Mouse (Mus musculus) neutrophil, adult 5-6 weeks (primary cell): ENCODE results near the gene Gm10188. TPM values are rescaled to one million over a fixed set of nuclear protein-coding genes. Genes with fewer than 3 reads are reported as not detected.

ENCODE experiments used
- ATAC-seq: fragments of 151-379, 151-347 bp; 2 replicates; pipeline ENCODE4 v1.8.0; 2017; ENCODE audit warnings: mild to moderate bottlenecking, moderate TSS enrichment; ENCODE audit not compliant: insufficient number of reproducible peaks, poor library complexity, low FRiP score, severe bottlenecking; ENCODE audit errors: extremely low read depth
- total RNA-seq: library from RNA; stranded (forward); fragments of 200-1000 nt; gene quantifications from 2 replicates; pipeline ENCODE4 v1.2.3, GENCODE M21; 2017

Gene Gm10188
- total RNA-seq, 1 experiment from 2014 or later = not detected

GRCm38 (mm10) chr1:132198401-132199071 is 31.0 kb downstream of the Gm10188 start:
- ATAC-seq = no peak

- no peak for ATAC-seq
These were observed 31.9 kb downstream of the Gm10188 start for GRCm38 (mm10) chr1:132197666-132198065.

GRCm38 (mm10) chr1:132196337-132196736 is 33.2 kb downstream of the Gm10188 start:
- no peak for ATAC-seq

DNA sequence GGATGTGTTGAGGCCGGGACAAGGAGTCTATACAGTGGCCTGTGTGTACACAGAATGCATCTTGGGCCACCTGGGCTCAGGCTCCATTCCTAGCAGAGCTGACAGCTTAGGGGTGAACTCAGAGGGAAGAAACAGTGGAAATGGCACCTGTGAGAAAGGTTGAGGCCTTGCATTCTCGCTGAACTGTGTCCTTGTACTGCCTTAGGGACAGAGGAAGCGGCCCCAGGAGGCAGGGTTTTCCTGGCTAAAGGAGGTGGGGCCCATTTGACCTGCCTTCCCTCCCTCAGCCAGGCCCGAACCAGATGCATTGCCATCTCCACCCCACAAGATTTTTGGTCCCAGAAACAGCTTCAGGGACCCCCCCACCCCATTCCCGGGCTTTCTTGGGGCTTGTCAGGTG is 33.9 kb downstream of the Gm10188 start:
- no peak for ATAC-seq

DNA sequence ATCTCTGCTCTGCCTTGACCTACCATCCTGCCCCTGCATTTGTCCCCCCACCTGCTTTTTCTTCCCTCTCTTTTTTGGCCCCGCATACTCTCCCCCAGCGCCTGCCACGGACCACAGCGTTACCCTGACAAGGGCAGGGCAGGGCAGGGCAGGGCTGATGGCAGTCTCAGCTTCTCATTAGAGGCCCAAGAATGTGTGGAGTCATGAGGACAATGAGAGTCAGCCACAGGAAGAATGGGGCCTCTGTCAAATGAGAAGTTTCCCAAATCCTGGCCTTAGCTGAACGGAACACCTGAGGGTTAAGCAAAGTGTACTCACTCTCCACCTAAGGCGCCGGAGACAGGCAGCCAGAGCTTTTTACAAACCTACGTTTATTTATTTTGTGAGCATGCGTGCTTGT is 34.5 kb downstream of the Gm10188 start:
- ATAC-seq = no peak

GRCm38 (mm10) chr1:132194624-132195023 is 34.9 kb downstream of the Gm10188 start:
- ATAC-seq = no peak

GRCm38 (mm10) chr1:132193806-132194205 is 35.8 kb downstream of the Gm10188 start:
- ATAC-seq = no peak

GRCm38 (mm10) chr1:132191786-132192680 is 37.5 kb downstream of the Gm10188 start:
- no peak for ATAC-seq

DNA sequence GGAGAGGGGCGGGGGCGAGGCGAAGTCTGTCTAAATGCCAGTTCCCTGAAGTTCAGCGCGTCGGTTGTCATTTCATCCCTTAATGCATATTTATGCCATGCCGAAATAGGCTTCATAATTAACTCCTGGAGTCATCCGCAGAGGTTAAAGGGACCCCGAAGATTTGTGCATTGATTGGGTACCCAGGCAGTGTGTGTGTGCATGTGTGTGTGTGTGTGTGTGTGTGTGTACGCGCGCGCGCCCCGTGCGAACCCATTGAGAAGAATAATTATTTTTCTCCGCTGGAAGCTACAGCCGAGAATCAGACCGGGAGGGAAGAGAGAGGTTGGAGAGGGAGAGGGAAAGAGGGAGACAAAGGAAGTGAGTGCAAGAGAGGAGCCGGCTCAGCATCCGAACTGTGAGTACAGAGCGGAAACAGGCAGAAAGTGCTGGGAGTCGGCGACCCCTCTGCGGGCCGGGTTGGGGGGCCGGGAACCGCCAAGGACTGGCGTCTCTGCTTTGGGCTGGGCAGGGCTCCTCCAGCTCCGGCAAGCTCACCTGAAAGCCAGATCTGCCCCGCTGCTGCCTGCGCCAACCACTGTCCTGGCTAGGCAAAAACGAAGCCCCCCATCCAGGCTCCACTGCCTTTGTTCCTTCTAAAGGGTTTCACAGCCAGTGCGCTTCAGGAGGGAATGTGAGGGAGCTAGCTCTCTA is 38.3 kb downstream of the Gm10188 start, which contains the start of the genes Lemd1 and AC124108.1:
Lemd1 (plus strand) TSS at position 339 of the 693 bp plus-strand sequence.
AC124108.1 (plus strand) TSS at position 365 of the 693 bp plus-strand sequence.
- ATAC-seq = no peak

DNA sequence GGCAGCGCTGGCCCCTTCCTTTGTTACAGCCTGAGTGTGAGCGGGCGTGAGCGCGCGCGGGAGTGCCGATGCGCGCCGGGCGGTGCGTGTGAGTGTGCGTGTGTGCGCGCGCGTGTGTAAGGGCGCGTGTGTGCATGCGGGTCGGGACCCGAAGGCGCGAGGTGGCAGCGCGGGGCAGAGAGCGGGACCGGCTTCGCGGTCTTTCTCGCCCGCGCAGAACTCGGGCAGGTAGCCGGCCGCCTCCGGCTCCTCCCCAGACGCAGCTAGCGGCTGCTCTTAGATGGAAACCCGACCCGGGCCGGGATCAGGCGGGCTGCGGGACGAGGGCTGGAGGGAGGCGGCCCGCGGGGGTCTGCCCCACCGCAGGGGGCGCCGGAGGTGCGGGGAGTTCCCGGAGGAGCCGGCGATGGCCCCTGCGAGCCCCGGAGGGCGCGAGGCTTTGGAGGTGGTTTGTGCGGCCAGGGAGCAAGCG is 38.9 kb downstream of the Gm10188 start:
- ATAC-seq = no peak

- ATAC-seq = no peak
These were observed 39.5 kb downstream of the Gm10188 start for GRCm38 (mm10) chr1:132190040-132190513.

GRCm38 (mm10) chr1:132189231-132189630 is 40.3 kb downstream of the Gm10188 start:
- no peak for ATAC-seq

- ATAC-seq = no peak
These were observed 41.0 kb downstream of the Gm10188 start for GRCm38 (mm10) chr1:132188442-132189066.

GRCm38 (mm10) chr1:132186303-132186702 is 43.3 kb downstream of the Gm10188 start:
- no peak for ATAC-seq

Other genes with a start within 250 kb of the Gm10188 start
- 208 and 233 TPM in 2 replicates for gene Elk4, start 222.2 kb downstream of the Gm10188 start, total RNA-seq
- gene Mfsd4a, start 161.7 kb downstream of the Gm10188 start, total RNA-seq = 2.3 and 3.4 TPM in 2 replicates
- not detected in 2 replicates for gene Cdk18, start 90.1 kb downstream of the Gm10188 start, total RNA-seq
- gene Lemd1, start 38.3 kb downstream of the Gm10188 start, total RNA-seq = not detected in 2 replicates
- not detected in 2 replicates for gene AC124108.1, start 38.3 kb downstream of the Gm10188 start, total RNA-seq
- gene Klhdc8a, start 68.9 kb upstream of the Gm10188 start, total RNA-seq = not detected in 2 replicates
- gene Nuak2, start 86.4 kb upstream of the Gm10188 start, total RNA-seq = 55.9 and 67.2 TPM in 2 replicates
- 4.5 and 6.6 TPM in 2 replicates for gene Tmcc2, start 161.5 kb upstream of the Gm10188 start, total RNA-seq
- gene Dstyk, start 187.8 kb upstream of the Gm10188 start, total RNA-seq = 42.0 and 42.7 TPM in 2 replicates
- 49.8 and 57.6 TPM in 2 replicates for gene Rbbp5, start 247.6 kb upstream of the Gm10188 start, total RNA-seq